Mouse (Mus musculus): ENCODE results near the gene Il18r1. TPM values are rescaled to one million over a fixed set of nuclear protein-coding genes. Genes with fewer than 3 reads are reported as not detected.

Il18r1 gene
- polyA plus RNA-seq, 1 experiment from 2014 or later, result not detected

GRCm38 (mm10) chr1:40499708-40500107 lies 34.4 kb downstream of the Il18r1 start:
- Histone ChIP-seq H3K4me1 (replicated peaks) (no peaks in the 10 kb centered on the region), H3K9me3 (replicated peaks) (no peaks in the 10 kb centered on the region), H3K27me3 (replicated peaks) (no peaks in the 10 kb centered on the region), H3K36me3 (no peaks in the 10 kb centered on the region), H3K27ac (ENCODE audit: poor library complexity, severe bottlenecking) (no peak overlapping the region), H3K4me3 (no peak overlapping the region), H3K4me2 (no peak overlapping the region), H3K9ac (no peak overlapping the region)
- ATAC-seq (ENCODE audit: insufficient number of reproducible peaks, low FRiP score), result no peak
- 81% methylated on average over 1 of the region's 1 CpGs for WGBS

- WGBS, result 82% methylated on average over 4 of the region's 4 CpGs
- Histone ChIP-seq H3K27me3 (replicated peaks) (no peaks in the 10 kb centered on the region), H3K9ac (no peak overlapping the region), H3K36me3 (no peaks in the 10 kb centered on the region), H3K4me2 (no peak overlapping the region), H3K9me3 (replicated peaks) (no peaks in the 10 kb centered on the region), H3K27ac (ENCODE audit: poor library complexity, severe bottlenecking) (no peak overlapping the region), H3K4me3 (no peak overlapping the region), H3K4me1 (replicated peaks) (no peaks in the 10 kb centered on the region)
- ATAC-seq (ENCODE audit: insufficient number of reproducible peaks, low FRiP score), result no peak
These were observed 35.8 kb downstream of the Il18r1 start for GRCm38 (mm10) chr1:40501126-40501525.

- Histone ChIP-seq H3K4me3 (no peak overlapping the region), H3K27me3 (replicated peaks) (no peaks in the 10 kb centered on the region), H3K36me3 (no peaks in the 10 kb centered on the region), H3K4me1 (replicated peaks) (no peaks in the 10 kb centered on the region), H3K9ac (no peak overlapping the region), H3K9me3 (replicated peaks) (no peaks in the 10 kb centered on the region), H3K27ac (ENCODE audit: poor library complexity, severe bottlenecking) (no peak overlapping the region), H3K4me2 (no peak overlapping the region)
- ATAC-seq (ENCODE audit: insufficient number of reproducible peaks, low FRiP score), result no peak
- 80% methylated on average over 11 of the region's 11 CpGs for WGBS
These were observed 36.4 kb downstream of the Il18r1 start for GRCm38 (mm10) chr1:40501546-40502398.

DNA sequence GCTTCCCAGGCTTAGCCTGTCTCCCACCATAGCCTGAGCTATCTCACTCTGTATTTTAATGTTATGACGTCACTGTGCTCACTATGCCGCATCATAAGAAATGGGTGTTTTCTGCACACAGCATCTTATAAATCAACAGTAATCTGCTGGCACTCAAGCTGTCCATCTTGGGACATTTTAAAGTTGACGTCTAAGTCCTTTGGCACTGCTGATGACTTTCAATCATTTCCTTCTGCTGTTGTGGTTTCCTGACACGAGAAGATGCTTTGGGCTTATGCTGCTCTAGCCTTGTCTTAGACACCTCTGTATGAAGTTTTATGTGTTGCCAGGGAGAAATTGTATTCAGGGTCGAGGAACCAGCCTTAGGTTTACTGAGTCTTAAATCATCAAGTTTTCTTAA lies 39.2 kb downstream of the Il18r1 start:
- Histone ChIP-seq H3K27me3 (replicated peaks) (no peaks in the 10 kb centered on the region), H3K4me2 (no peak overlapping the region), H3K36me3 (no peaks in the 10 kb centered on the region), H3K4me1 (replicated peaks) (no peaks in the 10 kb centered on the region), H3K9me3 (replicated peaks) (no peaks in the 10 kb centered on the region), H3K4me3 (no peak overlapping the region), H3K27ac (ENCODE audit: poor library complexity, severe bottlenecking) (no peak overlapping the region), H3K9ac (no peak overlapping the region)
- 80% methylated on average over 5 of the region's 5 CpGs for WGBS
- ATAC-seq (ENCODE audit: insufficient number of reproducible peaks, low FRiP score), result no peak

- Histone ChIP-seq H3K4me1 (replicated peaks) (no peaks in the 10 kb centered on the region), H3K9ac (no peak within 1 kb of the TSS), H3K27me3 (replicated peaks) (no peaks in the 10 kb centered on the region), H3K4me3 (no peak within 1 kb of the TSS), H3K27ac (ENCODE audit: poor library complexity, severe bottlenecking) (no peak within 1 kb of the TSS), H3K36me3 (no peaks in the 10 kb centered on the region), H3K4me2 (no peak within 1 kb of the TSS), H3K9me3 (replicated peaks) (0 out of 2 replicates have a peak, but pooled peaks cover 3% of the 10 kb centered on the region)
- WGBS, result 57% methylated on average over 9 of the region's 9 CpGs
- no peak for ATAC-seq (ENCODE audit: insufficient number of reproducible peaks, low FRiP score)
These were observed 49.7 kb downstream of the Il18r1 start, which contains the start of gene Il18rap for GRCm38 (mm10) chr1:40514851-40515585. Il18rap (plus strand) TSS chr1:40515362.

- no peak overlapping the region for H3K9ac ChIP-seq
- ATAC-seq (ENCODE audit: insufficient number of reproducible peaks, low FRiP score), result no peak
- no peak overlapping the region for H3K4me2 ChIP-seq
- no peaks in the 10 kb centered on the region for H3K36me3 ChIP-seq
- no peak overlapping the region for H3K27ac ChIP-seq (ENCODE audit: poor library complexity, severe bottlenecking)
- no peak overlapping the region for H3K4me3 ChIP-seq
- no peaks in the 10 kb centered on the region for H3K4me1 ChIP-seq (replicated peaks)
- 85% methylated on average over 6 of the region's 6 CpGs for WGBS
- H3K9me3 ChIP-seq (replicated peaks), result 0 out of 2 replicates have a peak, but pooled peaks cover 3% of the 10 kb centered on the region
- no peaks in the 10 kb centered on the region for H3K27me3 ChIP-seq (replicated peaks)
These were observed 51.0 kb downstream of the Il18r1 start for GRCm38 (mm10) chr1:40516364-40516763.

- no peaks in the 10 kb centered on the region for H3K36me3 ChIP-seq
- no peaks in the 10 kb centered on the region for H3K4me1 ChIP-seq (replicated peaks)
- no peaks in the 10 kb centered on the region for H3K27me3 ChIP-seq (replicated peaks)
- no peak overlapping the region for H3K4me3 ChIP-seq
- H3K4me2 ChIP-seq, result no peak overlapping the region
- H3K27ac ChIP-seq (ENCODE audit: poor library complexity, severe bottlenecking), result no peak overlapping the region
- H3K9me3 ChIP-seq (replicated peaks), result no peaks in the 10 kb centered on the region
- WGBS, result 84% methylated on average over 7 of the region's 7 CpGs
- H3K9ac ChIP-seq, result no peak overlapping the region
- ATAC-seq (ENCODE audit: insufficient number of reproducible peaks, low FRiP score), result no peak
These were observed 57.6 kb downstream of the Il18r1 start for GRCm38 (mm10) chr1:40522918-40523317.

DNA sequence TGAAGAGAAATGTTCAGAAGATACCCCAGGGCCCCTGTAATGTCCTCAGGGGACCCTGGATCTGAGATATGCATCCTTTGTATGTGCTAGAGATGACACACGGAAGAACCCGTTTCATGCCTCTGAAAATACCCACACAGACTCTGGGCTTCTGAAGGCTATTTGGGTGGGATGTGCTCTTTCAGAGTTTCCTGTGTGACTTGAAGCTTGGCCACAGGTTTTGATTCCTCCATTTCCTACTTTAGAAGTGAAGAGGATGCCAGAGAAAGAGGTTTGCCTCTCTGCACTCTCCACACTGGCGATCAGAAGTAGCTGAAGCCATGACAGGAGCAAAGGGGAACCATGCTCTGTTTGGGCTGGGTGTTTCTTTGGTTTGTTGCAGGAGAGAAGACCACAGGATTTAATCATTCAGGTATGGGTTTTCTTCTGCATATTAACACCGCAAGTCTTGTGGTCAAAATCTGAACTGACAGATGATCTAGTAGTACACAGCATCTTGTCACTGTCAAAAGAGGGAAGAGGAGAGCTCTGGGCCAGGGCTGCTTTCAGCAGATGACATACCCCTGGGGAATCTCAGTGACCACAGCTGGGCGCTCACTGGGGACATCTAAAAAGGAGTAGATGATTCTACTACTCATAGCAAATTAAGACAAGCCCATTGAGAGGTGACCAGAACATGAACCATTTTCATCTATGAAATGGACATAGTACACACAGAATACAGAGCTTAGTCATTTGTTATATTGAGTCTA lies 58.8 kb downstream of the Il18r1 start:
- Histone ChIP-seq H3K9me3 (replicated peaks) (no peaks in the 10 kb centered on the region), H3K9ac (no peak overlapping the region), H3K27ac (ENCODE audit: poor library complexity, severe bottlenecking) (no peak overlapping the region), H3K4me1 (replicated peaks) (no peaks in the 10 kb centered on the region), H3K4me3 (no peak overlapping the region), H3K27me3 (replicated peaks) (no peaks in the 10 kb centered on the region), H3K36me3 (no peaks in the 10 kb centered on the region), H3K4me2 (no peak overlapping the region)
- 77% methylated on average over 5 of the region's 5 CpGs for WGBS
- ATAC-seq (ENCODE audit: insufficient number of reproducible peaks, low FRiP score), result no peak

DNA sequence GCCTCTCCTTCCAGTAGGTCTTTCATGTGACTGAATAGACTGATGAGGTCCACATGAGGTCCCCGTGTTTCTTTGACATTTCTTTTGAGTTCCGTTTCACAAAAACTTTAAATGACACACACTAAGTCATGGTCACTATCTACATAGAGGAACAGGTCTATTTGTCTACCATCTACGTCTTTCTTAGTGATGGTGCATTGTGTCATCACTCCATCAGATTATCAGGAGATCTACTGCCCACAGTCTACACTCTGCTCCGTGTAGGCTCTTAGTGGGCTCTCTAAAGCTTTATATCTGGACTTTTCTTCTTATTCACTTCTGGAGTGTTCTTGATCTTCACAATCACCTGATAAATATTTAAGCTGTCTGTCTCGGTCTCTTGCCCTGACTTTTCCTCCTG lies 63.9 kb downstream of the Il18r1 start:
- H3K27ac ChIP-seq (ENCODE audit: poor library complexity, severe bottlenecking), result no peak overlapping the region
- H3K4me1 ChIP-seq (replicated peaks), result no peaks in the 10 kb centered on the region
- 70% methylated on average over 5 of the region's 5 CpGs for WGBS
- no peaks in the 10 kb centered on the region for H3K27me3 ChIP-seq (replicated peaks)
- no peak overlapping the region for H3K9ac ChIP-seq
- no peak for ATAC-seq (ENCODE audit: insufficient number of reproducible peaks, low FRiP score)
- 0 out of 2 replicates have a peak, but pooled peaks cover 4% of the 10 kb centered on the region for H3K9me3 ChIP-seq (replicated peaks)
- no peak overlapping the region for H3K4me2 ChIP-seq
- H3K4me3 ChIP-seq, result no peak overlapping the region
- no peaks in the 10 kb centered on the region for H3K36me3 ChIP-seq

- no peak overlapping the region for H3K27ac ChIP-seq (ENCODE audit: poor library complexity, severe bottlenecking)
- ATAC-seq (ENCODE audit: insufficient number of reproducible peaks, low FRiP score), result no peak
These were observed 72.2 kb downstream of the Il18r1 start for GRCm38 (mm10) chr1:40537577-40537976.

GRCm38 (mm10) chr1:40544650-40545049 lies 79.3 kb downstream of the Il18r1 start:
- WGBS, result 0% methylated on average over 2 of the region's 2 CpGs
- Histone ChIP-seq H3K27ac (ENCODE audit: poor library complexity, severe bottlenecking) (no peak overlapping the region), H3K4me2 (no peak overlapping the region), H3K36me3 (no peaks in the 10 kb centered on the region), H3K4me1 (replicated peaks) (no peaks in the 10 kb centered on the region), H3K27me3 (replicated peaks) (no peaks in the 10 kb centered on the region), H3K9me3 (replicated peaks) (no peaks in the 10 kb centered on the region), H3K4me3 (no peak overlapping the region), H3K9ac (no peak overlapping the region)
- no peak for ATAC-seq (ENCODE audit: insufficient number of reproducible peaks, low FRiP score)

More at GRCm38 (mm10) chr1:40537577-40537976, 72.2 kb downstream of the Il18r1 start:
- H3K4me2 ChIP-seq, result no peak overlapping the region
- no peak overlapping the region for H3K4me3 ChIP-seq
- H3K27me3 ChIP-seq (replicated peaks), result no peaks in the 10 kb centered on the region
- no peaks in the 10 kb centered on the region for H3K36me3 ChIP-seq
- H3K4me1 ChIP-seq (replicated peaks), result no peaks in the 10 kb centered on the region
- WGBS, result 71% methylated on average over 5 of the region's 5 CpGs
- no peak overlapping the region for H3K9ac ChIP-seq
- H3K9me3 ChIP-seq (replicated peaks), result 0 out of 2 replicates have a peak, but pooled peaks cover 4% of the 10 kb centered on the region
